Mouse (Mus musculus) T-helper 1 cell (primary cell): Measurements from ENCODE around the gene 2310061I04Rik.

Experiments used
- in situ Hi-C: fragments of 300-600 bp; cut with MboI, MseI; formaldehyde crosslinking; loops from one replicate; pipeline ENCODE4 v1.15.1; 2025; ENCODE audit warnings: high pct_unique_total_duplicates

2310061I04Rik gene

GRCm38 (mm10) chr17:35896781-35897643 is at the start of gene 2310061I04Rik:
Gene 2310061I04Rik, minus strand, starts transcription at chr17:35897431.
- in situ Hi-C loops: no loop called here

GRCm38 (mm10) chr17:35939941-35940340 is 42.7 kb upstream of the 2310061I04Rik start:
- in situ Hi-C loops: loop anchor here (10.0 kb wide), 1 partner anchor 545 kb away; no protein-coding TSS in a partner anchor

DNA sequence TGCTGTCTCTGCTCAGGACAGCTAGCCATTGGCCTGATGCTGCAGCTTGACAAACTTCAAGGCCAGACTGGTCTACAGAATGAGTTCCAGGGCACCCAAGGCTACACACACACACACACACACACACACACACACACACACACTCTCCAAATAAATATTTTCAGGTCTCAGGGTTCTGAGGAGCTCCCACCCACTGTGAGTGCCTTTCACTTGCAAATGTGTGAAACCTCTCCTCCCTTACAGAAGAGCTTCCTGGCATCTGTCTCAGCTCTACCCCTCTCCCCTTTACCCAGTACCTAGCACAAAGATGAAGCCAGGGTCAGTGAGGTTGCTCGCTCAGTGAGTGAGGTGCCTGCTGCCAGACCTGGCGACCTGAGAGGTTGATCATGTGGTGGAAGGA is 41.9 kb upstream of the 2310061I04Rik start:
- in situ Hi-C loops: loop anchor here (10.0 kb wide), 1 partner anchor 546 kb away; no protein-coding TSS in a partner anchor

GRCm38 (mm10) chr17:35937700-35938348 is 40.6 kb upstream of the 2310061I04Rik start:
- in situ Hi-C loops: loop anchor here (10.0 kb wide), 1 partner anchor 547 kb away; no protein-coding TSS in a partner anchor

- in situ Hi-C loops: loop anchor here (10.0 kb wide), 1 partner anchor 549 kb away; no protein-coding TSS in a partner anchor
Observed at GRCm38 (mm10) chr17:35935763-35936162, 38.5 kb upstream of the 2310061I04Rik start.

GRCm38 (mm10) chr17:35932608-35933007 is 35.4 kb upstream of the 2310061I04Rik start:
- in situ Hi-C loops: loop anchor here (10.0 kb wide), 1 partner anchor 552 kb away; no protein-coding TSS in a partner anchor

DNA sequence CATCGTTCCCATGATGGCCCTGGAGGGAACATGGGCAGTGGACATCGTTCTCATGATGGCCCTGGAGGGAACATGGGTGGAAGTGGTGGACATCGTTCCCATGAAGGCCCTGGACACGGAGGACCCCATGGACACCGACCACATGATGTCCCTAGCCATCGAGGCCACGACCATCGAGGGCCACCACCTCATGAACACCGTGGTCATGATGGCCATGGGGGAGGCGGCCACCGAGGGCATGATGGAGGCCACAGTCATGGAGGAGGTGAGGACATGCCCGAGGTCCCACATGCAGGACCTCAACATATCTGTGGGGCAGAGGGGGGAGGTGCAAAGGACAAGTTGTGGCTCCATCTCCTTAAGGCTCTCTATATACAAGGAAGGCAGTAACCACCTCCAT is 33.4 kb upstream of the 2310061I04Rik start:
- in situ Hi-C loops: loop anchor here (10.0 kb wide), 1 partner anchor 554 kb away; no protein-coding TSS in a partner anchor

DNA sequence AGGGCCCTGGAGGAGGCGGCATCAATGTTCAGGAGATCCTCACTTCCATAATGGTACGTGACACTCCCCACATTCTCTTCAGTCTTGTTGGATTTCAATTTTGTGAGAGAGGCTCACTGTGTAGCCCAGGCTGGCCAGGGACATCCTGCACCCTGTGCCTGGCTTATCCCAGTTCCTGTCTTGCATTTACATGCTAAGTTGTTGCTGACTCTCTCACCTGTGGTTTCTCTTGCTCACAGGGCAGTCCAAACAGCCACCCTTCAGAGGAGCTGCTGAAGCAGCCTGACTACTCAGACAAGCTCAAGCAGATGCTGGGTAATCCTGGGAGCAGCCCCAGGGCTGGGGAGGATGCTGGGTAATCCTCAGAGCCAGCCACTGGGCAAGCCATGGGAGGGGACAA is 32.3 kb upstream of the 2310061I04Rik start:
- in situ Hi-C loops: loop anchor here (5.0 to 10.0 kb wide), 2 partner anchors 38 to 185 kb away; partner anchors contain the start of gene Abcf1

DNA sequence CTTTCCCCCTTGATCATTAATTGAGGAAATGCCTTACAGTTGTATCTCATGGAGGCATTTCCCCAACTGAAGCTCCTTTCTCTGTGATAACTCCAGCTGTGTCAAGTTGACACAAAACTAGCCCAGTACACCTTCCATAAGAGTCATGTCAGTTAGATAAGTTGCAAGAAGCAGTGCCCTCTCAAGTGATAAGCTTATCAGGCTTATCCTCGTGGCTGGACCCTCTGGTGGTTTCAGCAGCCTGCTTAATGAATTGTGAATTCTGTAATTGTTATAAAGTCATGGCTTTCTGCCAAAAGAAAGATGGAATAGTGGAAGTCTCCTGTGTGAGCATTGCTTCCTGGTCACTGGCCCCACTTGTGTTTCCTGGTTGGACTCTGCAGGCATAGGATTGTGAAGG is 30.2 kb upstream of the 2310061I04Rik start:
- in situ Hi-C loops: loop anchor here (5.0 to 10.0 kb wide), 2 partner anchors 40 to 187 kb away; partner anchors contain the start of gene Abcf1

GRCm38 (mm10) chr17:35923281-35923680 is 26.1 kb upstream of the 2310061I04Rik start:
- in situ Hi-C loops: loop anchor here (10.0 kb wide), 1 partner anchor 192 kb away; no protein-coding TSS in a partner anchor

DNA sequence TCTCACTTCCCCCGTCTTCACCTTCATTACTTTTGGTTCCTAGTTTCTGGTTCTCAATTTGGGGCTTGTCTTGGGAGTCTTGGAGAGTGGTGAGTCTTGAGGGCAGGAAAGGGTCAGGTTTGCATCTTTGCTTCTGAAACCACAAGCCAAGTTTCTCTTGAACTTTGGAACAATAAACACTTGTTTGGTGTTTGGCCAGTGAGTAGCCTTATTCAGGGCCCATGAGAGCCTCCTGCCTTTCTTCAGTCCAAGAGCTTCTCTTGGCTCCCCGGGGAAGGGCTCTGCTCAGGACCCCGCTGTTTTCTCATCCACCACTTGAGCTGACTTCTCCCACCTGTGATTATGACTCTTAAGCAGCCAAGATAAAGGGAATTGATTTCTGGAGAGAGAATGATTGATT is 25.3 kb upstream of the 2310061I04Rik start:
- in situ Hi-C loops: loop anchor here (10.0 kb wide), 1 partner anchor 192 kb away; no protein-coding TSS in a partner anchor

- in situ Hi-C loops: loop anchor here (10.0 kb wide), 1 partner anchor 193 kb away; no protein-coding TSS in a partner anchor
Observed at GRCm38 (mm10) chr17:35921710-35922109, 24.5 kb upstream of the 2310061I04Rik start.

- in situ Hi-C loops: loop anchor here (10.0 kb wide), 1 partner anchor 194 kb away; no protein-coding TSS in a partner anchor
Observed at GRCm38 (mm10) chr17:35920862-35921562, 23.8 kb upstream of the 2310061I04Rik start.

DNA sequence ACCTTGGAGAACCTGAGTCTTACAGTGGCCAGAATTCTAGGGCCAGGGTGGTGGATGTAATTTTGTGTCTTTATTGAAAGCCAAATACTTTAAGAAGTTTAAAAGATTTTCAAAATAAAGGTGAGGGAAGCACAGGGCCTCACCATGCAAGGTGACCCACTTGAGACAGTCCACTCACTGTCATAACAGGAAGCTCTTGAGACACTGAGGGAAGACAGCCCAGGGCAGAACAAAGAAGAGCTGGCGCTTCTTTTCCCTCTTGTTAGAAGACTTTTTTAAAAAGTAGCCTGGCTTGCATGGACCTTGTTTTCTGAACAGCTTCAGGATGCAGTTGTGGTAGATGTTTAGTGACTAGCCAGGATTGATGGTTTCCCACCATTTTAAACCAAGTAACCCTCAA is 23.2 kb upstream of the 2310061I04Rik start:
- in situ Hi-C loops: loop anchor here (10.0 kb wide), 1 partner anchor 194 kb away; no protein-coding TSS in a partner anchor

- in situ Hi-C loops: loop anchor here (10.0 kb wide), 1 partner anchor 195 kb away; no protein-coding TSS in a partner anchor
Observed at GRCm38 (mm10) chr17:35919864-35920301, 22.7 kb upstream of the 2310061I04Rik start.

- in situ Hi-C loops: no loop called here
Observed at GRCm38 (mm10) chr17:35919060-35919715, 22.0 kb upstream of the 2310061I04Rik start.

DNA sequence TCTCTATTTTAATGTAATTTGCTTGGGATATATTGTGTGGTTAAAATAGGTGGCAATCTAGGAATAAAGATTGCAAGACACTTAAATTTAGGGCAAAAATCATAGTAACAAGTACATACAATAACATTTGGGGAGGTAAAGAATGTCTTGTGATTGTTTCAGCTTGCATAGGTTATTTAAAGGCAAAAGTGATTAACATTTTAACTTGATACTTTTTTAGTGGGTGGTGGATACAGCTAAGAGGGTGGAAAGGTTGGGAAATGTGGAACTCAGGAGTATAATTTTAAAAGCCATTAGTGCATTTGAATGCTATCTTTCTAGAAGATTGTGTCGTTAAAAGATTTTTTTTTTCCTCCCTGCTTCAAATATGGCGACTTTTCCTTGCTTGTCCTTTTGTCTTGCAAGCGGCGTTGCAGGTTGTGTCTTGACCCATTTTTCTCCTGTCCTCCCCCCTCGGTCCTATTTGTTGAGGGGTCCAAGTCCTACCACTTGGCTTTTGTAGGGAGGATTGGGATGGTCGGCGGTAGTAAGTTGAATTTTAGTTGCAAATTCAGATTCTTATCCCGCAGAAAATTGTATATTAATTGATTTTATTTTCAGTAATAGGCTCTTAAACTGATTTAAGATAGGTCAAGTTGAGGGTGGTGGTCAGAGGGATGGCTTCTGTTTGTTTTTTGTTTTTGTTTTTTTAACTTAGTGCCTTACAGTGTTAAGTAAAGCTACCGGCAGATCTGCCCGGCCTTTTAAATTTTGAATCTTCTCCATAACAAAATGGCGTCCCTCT is 21.2 kb upstream of the 2310061I04Rik start:
- in situ Hi-C loops: no loop called here

- in situ Hi-C loops: no loop called here
Observed at GRCm38 (mm10) chr17:35917463-35918251, 20.4 kb upstream of the 2310061I04Rik start.

DNA sequence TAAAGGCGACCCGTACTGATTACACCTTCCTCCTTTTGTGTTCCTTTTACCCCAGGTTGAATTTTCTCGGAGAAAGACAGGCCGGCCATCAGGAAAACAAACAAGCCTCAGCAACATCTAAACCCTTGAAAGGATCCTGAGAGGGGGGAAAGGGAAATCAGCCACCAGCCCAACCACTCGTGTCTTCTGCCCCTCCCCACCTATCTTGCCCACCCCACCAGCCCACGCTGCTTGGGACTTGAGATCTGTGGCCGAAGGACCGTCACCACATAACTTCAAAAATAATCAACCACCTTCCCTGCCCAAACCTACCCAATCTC is 19.9 kb upstream of the 2310061I04Rik start:
- in situ Hi-C loops: no loop called here
